Mouse (Mus musculus) kidney, adult 2 months (tissue): ENCODE results near the gene Mroh3.

Source experiments
- CTCF ChIP-seq: fragments of 200-500 bp; conservative IDR thresholded peaks from 2 replicates; pipeline ENCODE4 v1.5.1; 2011; ENCODE audit warnings: low read depth, mild to moderate bottlenecking, control low read depth, low read length, moderate library complexity, mixed read lengths; ENCODE audit not compliant: insufficient read depth, insufficient read length
- POLR2A ChIP-seq: fragments of 200-500 bp; IDR thresholded peaks from one replicate; pipeline ENCODE4 v1.6.1; 2011; ENCODE audit warnings: low read depth, low read length, control low read depth

DNA sequence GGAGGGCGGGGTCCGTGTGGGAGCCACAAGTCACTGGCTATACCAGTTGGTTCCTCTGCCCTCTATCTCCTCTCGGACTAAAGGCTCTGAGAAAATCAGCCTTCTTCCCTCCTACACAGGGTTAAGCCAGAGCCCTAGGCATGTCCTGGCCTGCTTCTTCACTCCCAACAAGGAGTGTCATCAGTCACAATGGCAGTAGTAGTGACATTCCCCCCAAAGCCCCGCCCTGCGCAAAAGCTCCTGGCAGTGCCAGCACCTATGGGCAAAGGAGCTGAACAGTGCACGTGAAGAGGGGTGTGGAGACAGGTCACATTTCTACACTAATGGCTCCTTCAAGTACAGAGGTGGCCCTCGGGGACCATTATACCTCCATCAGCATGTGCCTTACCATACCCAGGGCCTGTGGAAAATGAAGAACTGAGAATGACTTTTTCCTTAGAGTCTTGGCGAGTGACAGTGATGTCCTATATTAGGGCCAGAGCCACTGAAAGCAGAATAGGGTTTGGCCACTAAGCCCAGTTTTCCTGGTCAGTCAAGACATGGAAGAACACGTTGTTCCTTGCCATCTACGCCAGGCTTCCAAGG is 11.2 kb upstream of the Mroh3 start:
- TF ChIP-seq CTCF (no peak), POLR2A (no peak)
